Mouse (Mus musculus): ENCODE results near the gene Thrap3. TPM values are rescaled to one million over a fixed set of nuclear protein-coding genes. Genes with fewer than 3 reads are reported as not detected.

Thrap3 gene
- 36.5 and 50.9 TPM in 2 replicates for polyA plus RNA-seq (2021; fragmentation: Nextera tagmentation)
- long read RNA-seq, experiment 1, full-length matches to known transcripts = 7 of 85 reads
- long read RNA-seq, experiment 1, partial matches to known transcripts = 54 of 85 reads
- long read RNA-seq, experiment 1, other reads (novel, unspliced or antisense) = 24 of 85 reads
- long read RNA-seq, experiment 2, full-length matches to known transcripts = 82 of 254 reads
- long read RNA-seq, experiment 2, partial matches to known transcripts = 68 of 254 reads
- long read RNA-seq, experiment 2, other reads (novel, unspliced or antisense) = 104 of 254 reads

DNA sequence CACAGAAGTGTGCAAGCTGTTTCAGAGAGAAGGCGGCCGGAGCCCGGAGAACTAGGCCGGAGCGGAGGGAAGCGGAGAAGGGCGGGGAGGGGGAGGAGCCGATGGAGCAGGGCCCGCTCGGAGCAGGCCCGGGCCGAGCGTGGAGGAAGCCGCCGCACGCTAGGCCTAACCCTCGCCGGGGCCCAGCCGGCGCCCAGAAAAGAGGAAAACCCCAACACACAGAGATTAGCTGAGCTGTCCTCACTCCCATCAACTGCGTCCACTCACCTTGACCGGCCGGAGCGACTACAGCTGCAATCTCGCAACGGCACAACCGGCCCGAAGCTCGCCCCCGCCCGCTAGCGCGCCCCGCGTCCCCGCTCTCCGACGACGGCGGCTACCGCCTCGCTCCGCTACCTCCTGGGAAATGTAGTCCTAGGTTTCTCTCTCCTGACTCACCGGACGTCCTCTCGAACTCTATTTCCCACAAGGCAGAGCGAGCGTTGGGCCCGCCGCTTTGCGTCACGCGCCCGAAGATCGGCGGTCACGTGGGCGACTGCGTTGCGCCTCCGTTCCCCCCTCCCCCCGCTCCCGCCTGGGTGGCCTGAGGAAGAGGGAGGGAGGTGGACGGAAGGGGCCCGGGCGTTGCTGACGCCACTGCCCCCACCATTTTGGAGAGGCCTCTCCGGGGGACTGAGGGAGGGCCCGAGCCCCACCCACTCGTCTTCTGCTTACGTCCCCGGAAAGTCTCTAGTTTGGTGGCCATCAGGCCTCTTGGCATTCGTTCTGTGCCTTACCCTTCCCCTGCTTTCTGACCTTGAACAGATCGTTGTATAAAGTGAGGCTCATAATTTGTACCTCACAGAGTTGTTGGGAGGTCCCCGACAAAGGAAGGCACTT is at the start of gene Thrap3:
Gene Thrap3, minus strand, starts transcription at position 458 of the 879 bp plus-strand sequence.

DNA sequence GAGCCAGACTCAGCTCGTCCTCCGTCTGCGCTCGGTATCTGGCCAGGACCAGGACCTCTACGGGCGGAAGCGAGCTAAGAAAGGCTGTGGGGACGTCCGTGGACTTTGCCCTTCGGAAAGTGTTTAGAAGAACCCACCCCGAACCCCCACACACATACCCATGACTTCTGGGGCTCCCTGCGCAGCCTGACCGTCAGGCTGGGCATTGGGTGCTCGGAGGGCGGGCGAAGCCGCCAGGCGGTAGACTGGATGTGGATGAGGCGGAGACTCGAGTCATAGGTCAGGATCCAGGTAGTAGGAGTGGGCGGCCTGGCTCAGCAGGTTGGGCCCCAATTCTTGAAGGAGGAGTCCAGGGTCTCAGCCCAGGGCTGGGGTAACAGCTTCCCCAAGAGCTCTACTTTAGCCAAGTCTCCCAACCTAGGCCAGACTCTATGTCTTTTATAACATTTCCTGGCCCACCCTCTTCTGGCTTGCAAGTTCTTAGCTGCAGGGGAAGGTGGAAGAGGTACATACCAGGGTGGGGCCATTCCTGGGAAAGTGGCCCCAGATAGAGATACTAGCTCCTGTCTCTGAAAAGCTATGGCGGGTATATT is 39.4 kb downstream of the Thrap3 start, which contains the start of gene Sh3d21:
Gene Sh3d21, minus strand, starts transcription at position 425 of the 593 bp plus-strand sequence.

DNA sequence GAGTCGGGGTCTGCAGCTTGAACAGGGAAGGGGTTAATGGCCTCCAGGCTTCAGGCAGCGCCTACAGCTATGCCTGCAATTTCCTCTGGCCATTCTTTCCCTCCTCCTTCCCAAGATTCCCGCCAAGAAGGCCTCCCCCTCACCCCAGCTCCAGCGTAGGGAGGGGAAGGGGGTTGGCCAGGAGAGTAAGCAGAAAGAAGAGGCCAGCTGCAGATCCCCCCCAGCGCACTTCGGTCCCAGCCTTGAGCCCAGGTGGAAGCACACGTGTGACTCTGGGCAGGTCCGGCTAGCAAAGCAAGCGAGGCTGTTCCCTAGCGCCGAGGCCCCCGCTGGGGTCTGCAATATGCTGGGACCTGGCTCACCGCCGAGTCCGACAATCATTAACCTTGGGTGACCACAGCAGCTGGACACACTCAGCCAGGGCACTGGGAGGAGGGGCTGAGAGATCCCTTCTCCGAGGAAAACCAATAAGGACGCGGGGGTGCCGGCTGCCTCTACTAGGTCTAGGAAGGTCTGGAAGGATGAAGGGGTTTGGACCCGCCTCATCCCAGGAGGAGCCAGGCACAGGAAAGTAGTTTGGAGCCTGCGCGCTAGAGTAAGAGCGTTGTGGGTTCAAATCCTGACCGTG is 54.9 kb downstream of the Thrap3 start, which contains the start of gene Eva1b:
Gene Eva1b, plus strand, starts transcription at position 212 of the 628 bp plus-strand sequence.

Other genes with a start within 250 kb of the Thrap3 start
- gene Csf3r, start 178.2 kb downstream of the Thrap3 start, polyA plus RNA-seq (2021; fragmentation: Nextera tagmentation) = 1.9 and 2.4 TPM in 2 replicates
- gene Mrps15, start 155.8 kb downstream of the Thrap3 start, polyA plus RNA-seq (2021; fragmentation: Nextera tagmentation) = 119 TPM in 2 replicates
- gene Oscp1, start 144.2 kb downstream of the Thrap3 start, polyA plus RNA-seq (2021; fragmentation: Nextera tagmentation) = 67.8 and 74.8 TPM in 2 replicates
- gene Lsm10, start 106.1 kb downstream of the Thrap3 start, polyA plus RNA-seq (2021; fragmentation: Nextera tagmentation) = 34.3 and 36.3 TPM in 2 replicates
- gene Stk40, start 98.8 kb downstream of the Thrap3 start, polyA plus RNA-seq (2021; fragmentation: Nextera tagmentation) = 3.4 and 3.9 TPM in 2 replicates
- gene Eva1b, start 55.0 kb downstream of the Thrap3 start, polyA plus RNA-seq (2021; fragmentation: Nextera tagmentation) = 6.8 and 9.5 TPM in 2 replicates
- gene Sh3d21, start 39.3 kb downstream of the Thrap3 start, polyA plus RNA-seq (2021; fragmentation: Nextera tagmentation) = 0.49 and 0.69 TPM in 2 replicates
- gene Map7d1, start 53.6 kb upstream of the Thrap3 start, polyA plus RNA-seq (2021; fragmentation: Nextera tagmentation) = 46.7 and 54.9 TPM in 2 replicates
- gene Trappc3, start 59.6 kb upstream of the Thrap3 start, polyA plus RNA-seq (2021; fragmentation: Nextera tagmentation) = 42.6 and 54.1 TPM in 2 replicates
- gene Col8a2, start 84.0 kb upstream of the Thrap3 start, polyA plus RNA-seq (2021; fragmentation: Nextera tagmentation) = 0.30 and 2.0 TPM in 2 replicates
- gene Adprhl2, start 118.9 kb upstream of the Thrap3 start, polyA plus RNA-seq (2021; fragmentation: Nextera tagmentation) = 20.2 and 22.4 TPM in 2 replicates
- gene Tekt2, start 122.9 kb upstream of the Thrap3 start, polyA plus RNA-seq (2021; fragmentation: Nextera tagmentation) = 0.24 and 0.63 TPM in 2 replicates
- 11.1 and 11.3 TPM in 2 replicates for gene Ago3, start 226.8 kb upstream of the Thrap3 start, polyA plus RNA-seq (2021; fragmentation: Nextera tagmentation)

Data from layer of hippocampus, adult 6 months (tissue).